Mouse (Mus musculus) CH12.LX (cell line): ENCODE data around the gene Stk32c. TPM values are rescaled to one million over a fixed set of nuclear protein-coding genes. Genes with fewer than 3 reads are reported as not detected.

Experiments
- DNase-seq: peaks from one replicate; pipeline ENCODE4 v3.0.0-alpha.2; 2013; ENCODE audit errors: extremely low read depth
- H3K27ac ChIP-seq: 2 replicates; pipeline ENCODE4 v1.5.1; 2012; ENCODE audit warnings: low read depth, mild to moderate bottlenecking, control low read depth, moderate library complexity; ENCODE audit not compliant: insufficient read depth
- H3K27me3 ChIP-seq: replicated peaks from 2 replicates; pipeline ENCODE3; 2012; ENCODE audit warnings: inconsistent platforms
- H3K36me3 ChIP-seq, 2 experiments: replicated peaks in 1 of 2; 2 replicates each; pipeline versions ENCODE3 to v1.6.1; 2012; ENCODE audit warnings: inconsistent platforms in 1 of 2, low read length in 1 of 2, mild to moderate bottlenecking in 1 of 2, mixed read lengths in 1 of 2, moderate library complexity in 1 of 2; ENCODE audit not compliant: control insufficient read depth in 1 of 2, insufficient read depth in 1 of 2
- H3K4me1 ChIP-seq, 2 experiments: 2 replicates each; pipeline ENCODE4 v1.6.1; 2012; ENCODE audit warnings: inconsistent platforms in 1 of 2, moderate library complexity in 1 of 2; ENCODE audit not compliant: insufficient read depth in 2 of 2, control insufficient read depth in 1 of 2
- H3K4me2 ChIP-seq: 2 replicates; pipeline ENCODE4 v1.6.1; 2012; ENCODE audit warnings: low read depth, mild to moderate bottlenecking, control low read depth; ENCODE audit not compliant: poor library complexity, insufficient read depth, severe bottlenecking
- H3K4me3 ChIP-seq, 3 experiments: fragments of 150-350 bp in 1 of 3; sonication (generic) in 1 of 3; replicated peaks in 1 of 3; 2 replicates each; pipeline versions ENCODE3 to v1.5.1; 2011 to 2012; ENCODE audit warnings: low read depth in 2 of 3, low read length in 2 of 3, mild to moderate bottlenecking in 2 of 3, moderate library complexity in 2 of 3, control low read depth in 1 of 3, improper control_type of control experiment in 1 of 3, inconsistent platforms in 1 of 3, mixed read lengths in 1 of 3; ENCODE audit not compliant: poor library complexity in 1 of 3
- H3K79me2 ChIP-seq: replicated peaks from 2 replicates; pipeline ENCODE4 v1.6.1; 2012; ENCODE audit warnings: mild to moderate bottlenecking, moderate library complexity; ENCODE audit not compliant: control insufficient read depth, poor library complexity, insufficient read depth, severe bottlenecking; ENCODE audit errors: extremely low read depth
- H3K9ac ChIP-seq: 2 replicates; pipeline ENCODE4 v1.6.1; 2012; ENCODE audit warnings: low read depth, mild to moderate bottlenecking, control low read depth, moderate library complexity; ENCODE audit not compliant: insufficient read depth
- H3K9me3 ChIP-seq: replicated peaks from 2 replicates; pipeline ENCODE3; 2012; ENCODE audit warnings: low read length, inconsistent platforms, mixed read lengths
- BHLHE40 ChIP-seq: IDR thresholded peaks from 2 replicates; pipeline ENCODE4 v1.6.1; 2011; ENCODE audit warnings: mild to moderate bottlenecking, low read depth, low read length, improper control_type of control experiment
- CHD1 ChIP-seq: IDR thresholded peaks from 2 replicates; pipeline ENCODE4 v1.6.1; 2012; ENCODE audit warnings: low read depth, low read length, improper control_type of control experiment, inconsistent platforms
- CHD2 ChIP-seq: IDR thresholded peaks from 2 replicates; pipeline ENCODE4 v1.6.1; 2011; ENCODE audit warnings: low read length, improper control_type of control experiment
- CTCF ChIP-seq, 2 experiments: IDR thresholded peaks in 1 of 2; conservative IDR thresholded peaks in 1 of 2; 2 replicates each; pipeline ENCODE4 v1.5.1; 2011 to 2012; ENCODE audit warnings: low read depth in 2 of 2, low read length in 2 of 2, improper control_type of control experiment in 1 of 2, inconsistent platforms in 1 of 2, mild to moderate bottlenecking in 1 of 2, moderate library complexity in 1 of 2
- E2F4 ChIP-seq: IDR thresholded peaks from 2 replicates; pipeline ENCODE4 v1.6.1; 2011; ENCODE audit warnings: low read depth, low read length, improper control_type of control experiment; ENCODE audit not compliant: insufficient replicate concordance
- ELF1 ChIP-seq: IDR thresholded peaks from 2 replicates; pipeline ENCODE4 v1.6.1; 2014; ENCODE audit warnings: low read depth, mild to moderate bottlenecking, inconsistent platforms, low read length, improper control_type of control experiment
- EP300 ChIP-seq: IDR thresholded peaks from 2 replicates; pipeline ENCODE4 v1.6.1; 2011; ENCODE audit warnings: low read length, improper control_type of control experiment
- GABPA ChIP-seq: IDR thresholded peaks from 2 replicates; pipeline ENCODE4 v1.6.1; 2012; ENCODE audit warnings: low read depth, low read length, improper control_type of control experiment, inconsistent platforms; ENCODE audit not compliant: insufficient replicate concordance
- HCFC1 ChIP-seq: IDR thresholded peaks from 2 replicates; pipeline ENCODE4 v1.6.1; 2012; ENCODE audit warnings: low read depth, mild to moderate bottlenecking, inconsistent platforms, low read length, improper control_type of control experiment
- JUND ChIP-seq: conservative IDR thresholded peaks from 2 replicates; pipeline ENCODE4 v1.6.1; 2011; ENCODE audit warnings: low read depth, low read length, improper control_type of control experiment
- KAT2A ChIP-seq: IDR thresholded peaks from 2 replicates; pipeline ENCODE4 v1.6.1; 2012; ENCODE audit warnings: low read length, improper control_type of control experiment, inconsistent platforms; ENCODE audit not compliant: insufficient replicate concordance
- MAFK ChIP-seq: IDR thresholded peaks from 2 replicates; pipeline ENCODE4 v1.6.1; 2011; ENCODE audit warnings: low read length, improper control_type of control experiment; ENCODE audit not compliant: insufficient replicate concordance
- MAZ ChIP-seq: IDR thresholded peaks from 2 replicates; pipeline ENCODE4 v1.6.1; 2012; ENCODE audit warnings: low read depth, mild to moderate bottlenecking, inconsistent platforms, low read length, improper control_type of control experiment, moderate library complexity
- MYC ChIP-seq: IDR thresholded peaks from 2 replicates; pipeline ENCODE4 v1.6.1; 2011; ENCODE audit warnings: low read depth, mild to moderate bottlenecking, improper control_type of control experiment, low read length
- NELFE ChIP-seq: IDR thresholded peaks from 2 replicates; pipeline ENCODE4 v1.6.1; 2011; ENCODE audit warnings: low read depth, low read length, improper control_type of control experiment
- NRF1 ChIP-seq: IDR thresholded peaks from 2 replicates; pipeline ENCODE4 v1.6.1; 2014; ENCODE audit warnings: low read depth, mild to moderate bottlenecking, inconsistent platforms, low read length, improper control_type of control experiment, moderate library complexity
- PAX5 ChIP-seq: IDR thresholded peaks from 2 replicates; pipeline ENCODE4 v1.6.1; 2012; ENCODE audit warnings: low read length, inconsistent platforms, mixed read lengths
- POLR2A ChIP-seq: IDR thresholded peaks from 2 replicates; pipeline ENCODE4 v1.6.1; 2011; ENCODE audit warnings: low read depth, mild to moderate bottlenecking, improper control_type of control experiment, low read length
- RCOR1 ChIP-seq: conservative IDR thresholded peaks from 2 replicates; pipeline ENCODE4 v1.6.1; 2012; ENCODE audit warnings: low read depth, mild to moderate bottlenecking, inconsistent platforms, low read length, improper control_type of control experiment
- SMC3 ChIP-seq: IDR thresholded peaks from 2 replicates; pipeline ENCODE4 v1.6.1; 2011; ENCODE audit warnings: low read depth, low read length, improper control_type of control experiment
- USF1 ChIP-seq: IDR thresholded peaks from 2 replicates; pipeline ENCODE4 v1.6.1; 2014; ENCODE audit warnings: low read depth, mild to moderate bottlenecking, inconsistent platforms, low read length, improper control_type of control experiment
- USF2 ChIP-seq: conservative IDR thresholded peaks from 2 replicates; pipeline ENCODE4 v1.6.1; 2011; ENCODE audit warnings: low read depth, low read length, improper control_type of control experiment
- ZC3H11A ChIP-seq: IDR thresholded peaks from 2 replicates; pipeline ENCODE4 v1.6.1; 2012; ENCODE audit warnings: low read depth, mild to moderate bottlenecking, inconsistent platforms, low read length, improper control_type of control experiment
- ZKSCAN1 ChIP-seq: IDR thresholded peaks from 2 replicates; pipeline ENCODE4 v1.6.1; 2012; ENCODE audit warnings: low read depth, inconsistent platforms, low read length, improper control_type of control experiment, borderline replicate concordance
- ZMIZ1 ChIP-seq: IDR thresholded peaks from 2 replicates; pipeline ENCODE4 v1.6.1; 2012; ENCODE audit warnings: low read depth, mild to moderate bottlenecking, inconsistent platforms, low read length, improper control_type of control experiment
- ZNF384 ChIP-seq: IDR thresholded peaks from 2 replicates; pipeline ENCODE4 v1.6.1; 2012; ENCODE audit warnings: low read depth, low read length, improper control_type of control experiment, inconsistent platforms
- dilution Hi-C: fragments of 300-500 bp; cut with MboI; formaldehyde crosslinking; loops from 2 replicates; pipeline ENCODE4 v1.14.3; 2020; ENCODE audit warnings: low sequenced_read_pairs; ENCODE audit not compliant: extremely low pct_unique_long_range_greater_than_20kb, extremely low pct_ligation_motif_present
- in situ Hi-C: fragments of 300-500 bp; cut with MboI; formaldehyde crosslinking; loops from 3 replicates; pipeline ENCODE4 v1.14.3; 2019; ENCODE audit warnings: low sequenced_read_pairs, low pct_ligation_motif_present, low pct_unique_long_range_greater_than_20kb, mixed read lengths
- polyA plus RNA-seq: library from polyadenylated mRNA; unstranded; fragments of >175 nt; gene quantifications from 2 replicates; pipeline ENCODE4 v1.2.1, GENCODE M21; 2012; ENCODE audit warnings: low read depth; ENCODE audit not compliant: insufficient read length
- total RNA-seq, 2 experiments: library from RNA; depleted of rRNA; stranded (reverse); fragments of 300-350 nt in 1 of 2; fragments of >200 nt in 1 of 2; gene quantifications; 2 replicates each; pipeline ENCODE4 v1.2.3; 2012 to 2014

Gene Stk32c
- total and polyA plus RNA-seq, 3 experiments, result not detected

- Histone ChIP-seq H3K4me3 (no peak overlapping the region), H3K36me3 (no peaks in the 10 kb centered on the region), H3K4me1 (no peaks in the 10 kb centered on the region), H3K9ac (no peak overlapping the region), H3K27ac (no peak overlapping the region), H3K79me2 (no peaks in the 10 kb centered on the region), H3K9me3 (no peaks in the 10 kb centered on the region), H3K4me2 (no peak overlapping the region), H3K27me3 (peaks cover 88% of the 10 kb centered on the region)
- no peak for DNase-seq
- TF ChIP-seq JUND (no peak), KAT2A (no peak), USF1 (no peak), MAFK (no peak), NELFE (no peak), POLR2A (no peak), NRF1 (no peak), GABPA (no peak), PAX5 (no peak), MAZ (no peak), ZKSCAN1 (no peak), CHD2 (no peak), ZNF384 (no peak), ZC3H11A (no peak), ZMIZ1 (no peak), USF2 (no peak)
- dilution Hi-C loops, result no loop called here
- in situ Hi-C loops, result no loop called here
Observed at GRCm38 (mm10) chr7:139221072-139221471, 8.0 kb upstream of the Stk32c start.

- Histone ChIP-seq H3K27me3 (peaks cover 88% of the 10 kb centered on the region), H3K4me2 (no peak overlapping the region), H3K4me1 (no peaks in the 10 kb centered on the region), H3K36me3 (no peaks in the 10 kb centered on the region), H3K27ac (no peak overlapping the region), H3K9ac (no peak overlapping the region), H3K79me2 (no peaks in the 10 kb centered on the region), H3K4me3 (no peak overlapping the region), H3K9me3 (no peaks in the 10 kb centered on the region)
- in situ Hi-C loops, result no loop called here
- no peak for DNase-seq
- dilution Hi-C loops, result no loop called here
- TF ChIP-seq MYC, result no peak
- no peak for TF ChIP-seq GABPA
- no peak for TF ChIP-seq EP300
- no peak for TF ChIP-seq MAFK
- no peak for TF ChIP-seq NRF1
- TF ChIP-seq HCFC1, result no peak
- TF ChIP-seq USF1, result no peak
- TF ChIP-seq CHD1, result no peak
- TF ChIP-seq KAT2A, result no peak
- no peak for TF ChIP-seq BHLHE40
- TF ChIP-seq SMC3, result no peak
- no peak for TF ChIP-seq CTCF (conservative IDR thresholded peaks at IDR 0.05 in 1 of 2, IDR thresholded peaks at IDR 0.05 in 1 of 2; ENCODE audit: low read depth in 2 of 2, low read length in 2 of 2)
- TF ChIP-seq E2F4, result no peak
- no peak for TF ChIP-seq ELF1
- no peak for TF ChIP-seq RCOR1
Observed at GRCm38 (mm10) chr7:139220303-139220702, 7.2 kb upstream of the Stk32c start.
